Mouse (Mus musculus) heart, adult 2 months (tissue): ENCODE measurements at regions not wholly inside any gene's neighbourhood (a gene's known extent, or its start where the extent isn't known, plus 50 kb on each side); places are given as distances from the start of the nearest gene placed in this dataset.

Experiments
- DNase-seq, 2 experiments: peaks; one replicate each; pipeline ENCODE4 v3.0.0; 2021
- H3K27ac ChIP-seq: fragments of 200-600 bp; 2 replicates; pipeline ENCODE4 v1.8.1; 2022
- H3K27me3 ChIP-seq: fragments of 200-500 bp; 2 replicates; pipeline ENCODE4 v1.6.1; 2012; ENCODE audit warnings: mild to moderate bottlenecking, low read length, inconsistent platforms, mixed read lengths; ENCODE audit not compliant: control insufficient read depth, insufficient read depth
- H3K36me3 ChIP-seq: fragments of 200-500 bp; 2 replicates; pipeline ENCODE4 v1.6.1; 2012; ENCODE audit warnings: low read length, inconsistent platforms; ENCODE audit not compliant: control insufficient read depth, insufficient read depth
- H3K4me1 ChIP-seq: fragments of 200-500 bp; 2 replicates; pipeline ENCODE4 v1.6.1; 2011; ENCODE audit warnings: low read length; ENCODE audit not compliant: control insufficient read depth, insufficient read depth
- H3K4me3 ChIP-seq: fragments of 200-600 bp; 2 replicates; pipeline ENCODE4 v1.8.1; 2022
- H3K79me2 ChIP-seq: fragments of 200-500 bp; replicated peaks from 2 replicates; pipeline ENCODE4 v1.6.1; 2012; ENCODE audit warnings: mild to moderate bottlenecking, inconsistent platforms, low read length, moderate library complexity, mixed read lengths; ENCODE audit not compliant: control insufficient read depth, insufficient read depth
- H3K9ac ChIP-seq: fragments of 200-500 bp; 2 replicates; pipeline ENCODE4 v1.6.1; 2012; ENCODE audit warnings: low read depth, mild to moderate bottlenecking, control low read depth, inconsistent platforms, low read length, mixed read lengths
- CTCF ChIP-seq: fragments of 200-600 bp; IDR thresholded peaks from 2 replicates; pipeline ENCODE4 v1.8.1; 2022; ENCODE audit warnings: antibody characterized with exemption, mild to moderate bottlenecking, moderate library complexity
- EP300 ChIP-seq: fragments of 200-500 bp; IDR thresholded peaks from 2 replicates; pipeline ENCODE4 v1.6.1; 2011; ENCODE audit warnings: low read depth, low read length, control low read depth; ENCODE audit not compliant: insufficient read depth
- POLR2A ChIP-seq: fragments of 200-500 bp; IDR thresholded peaks from 2 replicates; pipeline ENCODE4 v1.6.1; 2011; ENCODE audit warnings: mild to moderate bottlenecking, low read depth, low read length, control low read depth; ENCODE audit not compliant: insufficient read depth
- WGBS: fragments of 180-500 bp; shearing (Covaris S2); methylation state at CpG from one replicate; pipeline ENCODE4 v1.1.7; 2018; 5-methylcytosine and 5-hydroxymethylcytosine counted together
- intact Hi-C: fragments of 180-260 bp; cut with DNase I; formaldehyde crosslinking; loops from one replicate; pipeline ENCODE4 v1.15.1; 2025

DNA sequence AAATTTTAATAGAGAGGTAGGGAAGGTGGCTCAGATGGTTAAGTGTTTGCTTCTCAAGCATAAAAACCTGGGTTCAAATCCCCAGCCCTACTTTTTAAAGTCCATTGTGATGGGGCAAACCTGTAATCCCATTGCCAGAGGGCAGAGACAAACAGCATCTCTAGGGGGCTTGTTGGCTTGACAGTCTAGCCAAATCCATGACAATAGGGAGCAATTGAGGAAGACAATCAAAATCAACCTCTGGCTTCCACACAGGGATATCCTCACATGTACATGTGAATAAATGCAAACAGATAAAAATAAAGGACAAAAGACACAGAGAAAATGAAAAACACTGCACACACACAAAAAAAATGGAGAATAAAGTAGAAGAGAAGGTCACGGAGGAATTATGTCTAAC lies 59.3 kb upstream of the Rspo3 start:
- intact Hi-C loops: no loop called here
- no peak overlapping the region for H3K9ac ChIP-seq
- H3K27me3 ChIP-seq: no peaks in the 10 kb centered on the region
- no peak overlapping the region for H3K27ac ChIP-seq
- no peaks in the 10 kb centered on the region for H3K36me3 ChIP-seq
- H3K4me3 ChIP-seq: no peak overlapping the region
- 82% methylated on average over 1 of the region's 1 CpGs for WGBS
- no peaks in the 10 kb centered on the region for H3K79me2 ChIP-seq
- no peak for DNase-seq
- no peak for TF ChIP-seq POLR2A
- TF ChIP-seq EP300: no peak
- TF ChIP-seq CTCF: no peak
- H3K4me1 ChIP-seq: no peaks in the 10 kb centered on the region

DNA sequence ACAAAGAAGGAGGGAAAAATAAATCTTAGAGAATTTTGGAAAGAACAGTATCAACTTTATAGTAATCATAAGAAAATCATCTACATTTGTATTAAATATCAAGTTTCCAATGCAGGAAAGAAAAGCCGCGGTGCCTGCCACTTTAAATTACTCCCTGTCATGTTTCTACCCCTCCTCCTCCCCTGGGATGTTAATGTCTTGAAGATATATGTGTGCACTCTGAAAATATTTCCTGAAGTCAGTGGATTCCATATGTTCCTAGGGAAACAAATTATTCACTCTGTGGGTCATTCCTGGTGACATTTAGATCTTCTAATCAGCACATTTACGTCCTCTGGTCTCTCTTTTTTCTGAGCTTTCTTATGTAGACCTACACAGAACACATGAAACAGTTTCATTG lies 57.2 kb upstream of the Rspo3 start:
- WGBS: 56% methylated on average over 3 of the region's 3 CpGs

DNA sequence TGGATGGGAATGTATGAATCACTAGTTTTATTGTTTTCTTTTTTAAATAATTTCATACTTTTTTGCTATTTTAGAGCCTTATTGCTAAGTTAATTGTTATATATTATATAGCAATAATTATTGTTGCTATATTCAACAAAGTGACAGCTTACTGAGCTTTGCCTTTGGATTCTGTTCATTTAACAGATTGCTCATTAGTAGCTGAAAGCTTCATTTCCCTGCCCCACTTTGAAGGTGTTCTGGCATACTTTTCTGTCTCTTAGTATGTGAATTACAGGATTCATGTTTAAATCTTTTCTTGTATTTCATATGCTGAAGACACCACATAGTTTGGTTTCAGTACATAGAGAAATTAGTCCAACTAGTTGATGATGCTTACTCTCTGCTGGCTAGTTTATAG lies 54.5 kb upstream of the Rspo3 start:
- Histone ChIP-seq H3K79me2 (no peaks in the 10 kb centered on the region), H3K36me3 (no peaks in the 10 kb centered on the region), H3K27ac (no peak overlapping the region), H3K27me3 (no peaks in the 10 kb centered on the region), H3K4me3 (no peak overlapping the region), H3K4me1 (no peaks in the 10 kb centered on the region), H3K9ac (no peak overlapping the region)
- no peak for DNase-seq
- no peak for TF ChIP-seq POLR2A
- no peak for TF ChIP-seq CTCF
- TF ChIP-seq EP300: no peak
- intact Hi-C loops: no loop called here

More for the DNA sequence above, 57.2 kb upstream of the Rspo3 start:
- H3K4me3 ChIP-seq: no peak overlapping the region
- no peaks in the 10 kb centered on the region for H3K79me2 ChIP-seq
- H3K36me3 ChIP-seq: no peaks in the 10 kb centered on the region
- no peak for TF ChIP-seq EP300
- TF ChIP-seq POLR2A: no peak
- no peak overlapping the region for H3K27ac ChIP-seq
- intact Hi-C loops: no loop called here
- no peak for DNase-seq
- H3K4me1 ChIP-seq: no peaks in the 10 kb centered on the region
- H3K27me3 ChIP-seq: no peaks in the 10 kb centered on the region
- no peak overlapping the region for H3K9ac ChIP-seq

DNA sequence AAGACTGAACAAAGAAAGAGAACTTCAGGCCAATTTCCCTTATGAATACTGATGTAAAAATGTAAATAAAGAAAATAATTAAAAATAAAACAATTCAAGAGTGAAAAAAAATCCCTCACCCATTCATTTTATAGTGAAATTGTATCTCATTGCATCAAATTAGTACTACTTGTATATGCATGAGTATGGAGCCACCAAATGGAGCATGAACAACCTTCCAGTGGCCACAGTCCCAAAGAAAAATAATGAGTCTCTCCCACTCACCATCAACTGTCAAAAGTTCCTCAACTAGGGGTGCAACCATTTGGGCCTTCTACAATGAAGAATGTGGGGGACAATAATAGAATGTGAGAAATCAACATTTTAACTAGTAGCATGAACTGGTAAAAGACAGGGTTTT lies 54.1 kb upstream of the Rspo3 start:
- Histone ChIP-seq H3K4me1 (no peaks in the 10 kb centered on the region), H3K79me2 (no peaks in the 10 kb centered on the region), H3K27ac (no peak overlapping the region), H3K4me3 (no peak overlapping the region), H3K36me3 (no peaks in the 10 kb centered on the region), H3K27me3 (no peaks in the 10 kb centered on the region), H3K9ac (no peak overlapping the region)
- TF ChIP-seq EP300: no peak
- TF ChIP-seq POLR2A: no peak
- no peak for TF ChIP-seq CTCF
- intact Hi-C loops: no loop called here
- no peak for DNase-seq
